In genomic region chr9:77941836-77942235, GRCm38 (mm10) we compare ENCODE assay signal across 26 mouse cellular contexts. TPM values are rescaled to one million over a fixed set of nuclear protein-coding genes. Genes with fewer than 3 reads are reported as not detected.
DNase-seq lines count a peak whose midpoint lies in the region; ATAC-seq and TF ChIP-seq lines count a peak whose summit lies in the region.
"Had no signal": no experiment of that assay in that cellular context is flagged by ENCODE, and none has a peak within 500 bp of the region (broad histone marks: within the 10 kb centered on the region; RNA-seq: fewer than 3 reads in every experiment).

No protein-coding gene starts in this region.

- H3K9ac ChIP-seq in heart, adult 2 months (ENCODE audit: low read depth, low read length), result no peak overlapping the region
- no peak overlapping the region for H3K9ac ChIP-seq in intestine, embryonic 16.5 days (ENCODE audit: low read depth, low read length)
- H3K9ac ChIP-seq in intestine, embryonic 15.5 days, result no peak overlapping the region
- H3K9ac ChIP-seq: embryonic facial prominence, embryonic 15.5 days; forebrain, embryonic 12.5 days; forebrain, postnatal 0 days; hindbrain, embryonic 13.5 days; kidney, embryonic 15.5 days; liver, embryonic 15.5 days had no signal

- H3K9me3 ChIP-seq in heart, embryonic 10.5 days, result no peaks in the 10 kb centered on the region
- no peaks in the 10 kb centered on the region for H3K9me3 ChIP-seq in intestine, embryonic 16.5 days (ENCODE audit: control insufficient read depth, low read length)
- no peaks in the 10 kb centered on the region for H3K9me3 ChIP-seq in intestine, embryonic 15.5 days
- H3K9me3 ChIP-seq in embryonic facial prominence, embryonic 10.5 days, result no peaks in the 10 kb centered on the region
- H3K9me3 ChIP-seq: embryonic facial prominence, embryonic 15.5 days; forebrain, embryonic 12.5 days; hindbrain, embryonic 13.5 days; kidney, embryonic 15.5 days; liver, embryonic 15.5 days had no signal

- peaks cover 4% of the 10 kb centered on the region; the same call in 1 of the 2 replicates for H3K79me2 ChIP-seq in heart, adult 2 months (replicated peaks; ENCODE audit: control insufficient read depth, insufficient read depth, low read length)

- no peak for TF ChIP-seq POLR2A in heart, adult 2 months (IDR thresholded peaks at IDR 0.05; ENCODE audit: insufficient read depth, low read depth, low read length)

- peaks cover 67% of the 10 kb centered on the region for H3K4me1 ChIP-seq in heart, embryonic 10.5 days
- peaks cover 20% of the 10 kb centered on the region for H3K4me1 ChIP-seq in heart, adult 2 months (ENCODE audit: control insufficient read depth, insufficient read depth, low read length)
- H3K4me1 ChIP-seq in intestine, embryonic 16.5 days (ENCODE audit: control insufficient read depth, insufficient read depth, low read length), result peaks cover 38% of the 10 kb centered on the region
- peaks cover 24% of the 10 kb centered on the region for H3K4me1 ChIP-seq in intestine, embryonic 15.5 days (replicated peaks)
- peaks cover 53% of the 10 kb centered on the region for H3K4me1 ChIP-seq in embryonic facial prominence, embryonic 10.5 days

- no peaks in the 10 kb centered on the region for H3K27me3 ChIP-seq in heart, embryonic 10.5 days (ENCODE audit: insufficient read depth, poor library complexity, severe bottlenecking)
- no peaks in the 10 kb centered on the region for H3K27me3 ChIP-seq in heart, adult 2 months (ENCODE audit: control insufficient read depth, insufficient read depth, low read length)
- no peaks in the 10 kb centered on the region for H3K27me3 ChIP-seq in intestine, embryonic 16.5 days (replicated peaks; ENCODE audit: control insufficient read depth, insufficient read depth, low read length)
- H3K27me3 ChIP-seq in intestine, embryonic 15.5 days (replicated peaks), result no peaks in the 10 kb centered on the region
- no peaks in the 10 kb centered on the region for H3K27me3 ChIP-seq in embryonic facial prominence, embryonic 10.5 days (replicated peaks; ENCODE audit: low read depth, poor library complexity, severe bottlenecking)
- H3K27me3 ChIP-seq: embryonic facial prominence, embryonic 15.5 days; forebrain, embryonic 12.5 days; hindbrain, embryonic 13.5 days; kidney, embryonic 15.5 days; liver, embryonic 15.5 days; Patski had no signal

- H3K27ac ChIP-seq in heart, embryonic 10.5 days, result peak overlapping the region; percentile 49; the same call in 1 of the 2 replicates
- no peak overlapping the region; the same call in 1 of the 2 replicates for H3K27ac ChIP-seq in heart, adult 2 months
- H3K27ac ChIP-seq in intestine, embryonic 16.5 days (ENCODE audit: low read length), result no peak overlapping the region
- H3K27ac ChIP-seq in intestine, embryonic 15.5 days, result no peak overlapping the region
- H3K27ac ChIP-seq in embryonic facial prominence, embryonic 10.5 days (replicated peaks), result 0 out of 2 replicates have a peak overlapping the region, but pooled peaks have one; percentile 30
- H3K27ac ChIP-seq: embryonic facial prominence, embryonic 15.5 days; forebrain, embryonic 12.5 days; hindbrain, embryonic 13.5 days; kidney, embryonic 15.5 days; liver, embryonic 15.5 days; macrophage had no signal

- DNase-seq in heart, embryonic 10.5 days (ENCODE audit: low spot score), result no peak
- DNase-seq in heart, adult 2 months, result no peak
- DNase-seq in lung, postnatal 36 days, result peak; percentile 37
- no peak for DNase-seq in lung, postnatal 14 days
- DNase-seq in embryonic facial prominence, embryonic 10.5 days (ENCODE audit: low spot score), result no peak
- DNase-seq: adrenal gland, postnatal 25 days; cerebellum, adult 11-12 months; cerebellum, postnatal 14 days; heart, postnatal 14 days; kidney, adult 11 months; kidney, postnatal 25 days; liver; midbrain, embryonic 14.5 days; spleen, adult 18-20 months; thymus, adult 2 months; thymus, postnatal 36 days had no signal

- no peak overlapping the region for H3K4me2 ChIP-seq in intestine, embryonic 16.5 days (ENCODE audit: low read depth, low read length)
- H3K4me2 ChIP-seq in intestine, embryonic 15.5 days (replicated peaks), result no peak overlapping the region
- H3K4me2 ChIP-seq: embryonic facial prominence, embryonic 15.5 days; forebrain, embryonic 12.5 days; hindbrain, embryonic 13.5 days; kidney, embryonic 15.5 days; liver, embryonic 15.5 days had no signal

- intact Hi-C loops in heart, adult 2 months (cut with DNase I), result no loop called here

- no peak for TF ChIP-seq CTCF in heart, adult 2 months (IDR thresholded peaks at IDR 0.05)

- ATAC-seq in intestine, embryonic 16.5 days, result peak; percentile 21; the same call in 1 of the 2 replicates
- no peak for ATAC-seq in intestine, embryonic 15.5 days
- ATAC-seq: forebrain, postnatal 0 days; Patski had no signal

- H3K4me3 ChIP-seq in heart, embryonic 10.5 days, result no peak overlapping the region
- no peak overlapping the region for H3K4me3 ChIP-seq in heart, adult 2 months
- no peak overlapping the region for H3K4me3 ChIP-seq in intestine, embryonic 16.5 days (ENCODE audit: low read length)
- no peak overlapping the region for H3K4me3 ChIP-seq in intestine, embryonic 15.5 days (replicated peaks)
- H3K4me3 ChIP-seq in embryonic facial prominence, embryonic 10.5 days, result no peak overlapping the region
- H3K4me3 ChIP-seq: embryonic facial prominence, embryonic 15.5 days; forebrain, embryonic 12.5 days; hindbrain, embryonic 13.5 days; kidney, embryonic 15.5 days; liver, embryonic 15.5 days had no signal

- no peak for TF ChIP-seq EP300 in heart, adult 2 months (IDR thresholded peaks at IDR 0.05; ENCODE audit: insufficient read depth, low read depth, low read length)

- 38% methylated on average over 9 of the region's 9 CpGs for WGBS in heart, embryonic 10.5 days
- 86% methylated on average over 9 of the region's 9 CpGs for WGBS in heart, adult 2 months
- 61% methylated on average over 9 of the region's 9 CpGs for WGBS in intestine, embryonic 16.5 days
- WGBS in intestine, embryonic 15.5 days, result 67% methylated on average over 9 of the region's 9 CpGs
- WGBS in embryonic facial prominence, embryonic 10.5 days, result 77% methylated on average over 9 of the region's 9 CpGs

- H3K36me3 ChIP-seq in heart, embryonic 10.5 days, result no peaks in the 10 kb centered on the region
- peaks cover 6% of the 10 kb centered on the region for H3K36me3 ChIP-seq in heart, adult 2 months (ENCODE audit: control insufficient read depth, insufficient read depth, low read length)
- H3K36me3 ChIP-seq in intestine, embryonic 16.5 days (ENCODE audit: control insufficient read depth, insufficient read depth, low read length), result no peaks in the 10 kb centered on the region
- no peaks in the 10 kb centered on the region for H3K36me3 ChIP-seq in intestine, embryonic 15.5 days
- no peaks in the 10 kb centered on the region for H3K36me3 ChIP-seq in embryonic facial prominence, embryonic 10.5 days (replicated peaks)
- H3K36me3 ChIP-seq: embryonic facial prominence, embryonic 15.5 days; forebrain, embryonic 12.5 days; hindbrain, embryonic 13.5 days; kidney, embryonic 15.5 days; liver, embryonic 15.5 days had no signal

RNA-seq across cellular contexts. Expression of gene Elovl5, which starts 24.7 kb away (rescaled TPM):
- 93.6 and 93.9 TPM in 2 replicates for polyA plus RNA-seq in heart, embryonic 10.5 days (2016; fragmentation: Nextera tagmentation; extraction: Ambion mirVana)
- total RNA-seq in heart, adult 2 months (2021), result 10 to 100 TPM; 34.0 to 37.5 TPM
- polyA plus RNA-seq in heart, adult 2 months (2012; rRNA removed), result 35.9 and 50.2 TPM in 2 replicates
- polyA plus RNA-seq in intestine, embryonic 16.5 days (2015; fragmentation: Nextera tagmentation; extraction: Ambion mirVana), result 67.9 and 70.9 TPM in 2 replicates
- 70.9 and 76.9 TPM in 2 replicates for polyA plus RNA-seq in intestine, embryonic 15.5 days (2015; fragmentation: Nextera tagmentation; extraction: Ambion mirVana)
- 90.4 and 96.1 TPM in 2 replicates for polyA plus RNA-seq in embryonic facial prominence, embryonic 10.5 days (2016; fragmentation: Nextera tagmentation; extraction: Ambion mirVana)

Comparison
In these comparisons a context has a peak if more than half of its experiments do, and no peak if none do; other contexts are left out.
1. H3K27ac ChIP-seq: peak in heart, embryonic 10.5 days (single experiment) and embryonic facial prominence, embryonic 10.5 days (single experiment); none in heart, adult 2 months (single experiment), intestine, embryonic 16.5 days (single experiment) and intestine, embryonic 15.5 days (single experiment).